ENCODE assay signal across 13 mouse cellular contexts in genomic region chr9:48465671-48466070, GRCm38 (mm10). TPM values are rescaled to one million over a fixed set of nuclear protein-coding genes. Genes with fewer than 3 reads are reported as not detected.
DNase-seq lines count a peak whose midpoint lies in the region; ATAC-seq and TF ChIP-seq lines count a peak whose summit lies in the region.
"Had no signal": no experiment of that assay in that cellular context is flagged by ENCODE, and none has a peak within 500 bp of the region (broad histone marks: within the 10 kb centered on the region; RNA-seq: fewer than 3 reads in every experiment).

No protein-coding gene starts in this region.

- no peak for TF ChIP-seq EP300 in heart, postnatal 0 days (IDR thresholded peaks at IDR 0.05; ENCODE audit: low read depth)
- TF ChIP-seq EP300 in stomach, postnatal 0 days (optimal IDR thresholded peaks at IDR 0.05) = no peak

- H3K4me2 ChIP-seq in heart, postnatal 0 days (ENCODE audit: low read depth, low read length) = no peak overlapping the region
- no peak overlapping the region for H3K4me2 ChIP-seq in stomach, postnatal 0 days (replicated peaks; ENCODE audit: low read depth)
- H3K4me2 ChIP-seq: embryonic facial prominence, embryonic 12.5 days; stomach, embryonic 15.5 days had no signal

- peaks cover 25% of the 10 kb centered on the region for H3K36me3 ChIP-seq in heart, postnatal 0 days (replicated peaks; ENCODE audit: control insufficient read depth, insufficient read depth, low read length)
- no peaks in the 10 kb centered on the region for H3K36me3 ChIP-seq in testis, adult 2 months (ENCODE audit: control insufficient read depth, insufficient read depth, low read length)
- H3K36me3 ChIP-seq in stomach, postnatal 0 days (ENCODE audit: control insufficient read depth, insufficient read depth, low read length) = peaks cover 4% of the 10 kb centered on the region; the same call in 1 of the 2 replicates
- peaks cover 45% of the 10 kb centered on the region for H3K36me3 ChIP-seq in limb, embryonic 10.5 days

- H3K9ac ChIP-seq in heart, postnatal 0 days (replicated peaks; ENCODE audit: low read depth, low read length) = no peak overlapping the region
- H3K9ac ChIP-seq in stomach, postnatal 0 days (ENCODE audit: low read length) = no peak overlapping the region
- H3K9ac ChIP-seq: embryonic facial prominence, embryonic 12.5 days; stomach, embryonic 15.5 days had no signal

- DNase-seq in heart, postnatal 0 days (ENCODE audit: low spot score) = no peak
- DNase-seq in heart, adult 8-10 months (ENCODE audit: low spot score) = no peak
- no peak for DNase-seq in testis, postnatal 10 days (ENCODE audit: low spot score)
- DNase-seq in stomach, postnatal 0 days (ENCODE audit: low spot score) = no peak
- DNase-seq in right cerebral cortex, postnatal 4 days = no peak
- DNase-seq in limb, embryonic 10.5 days (ENCODE audit: low spot score) = no peak
- DNase-seq: heart, postnatal 36 days; kidney, postnatal 25 days had no signal

- no peaks in the 10 kb centered on the region for H3K27me3 ChIP-seq in heart, postnatal 0 days (ENCODE audit: control insufficient read depth, insufficient read depth, low read length)
- no peaks in the 10 kb centered on the region for H3K27me3 ChIP-seq in testis, adult 2 months (ENCODE audit: control insufficient read depth, insufficient read depth, low read length)
- no peaks in the 10 kb centered on the region for H3K27me3 ChIP-seq in stomach, postnatal 0 days (ENCODE audit: control insufficient read depth, insufficient read depth, low read length)
- no peaks in the 10 kb centered on the region for H3K27me3 ChIP-seq in limb, embryonic 10.5 days (ENCODE audit: low read depth, poor library complexity, severe bottlenecking)
- H3K27me3 ChIP-seq: embryonic facial prominence, embryonic 12.5 days; stomach, embryonic 15.5 days had no signal

- no peak for ATAC-seq in heart, postnatal 0 days (ENCODE audit: insufficient read depth, low read depth)
- no peak for ATAC-seq in stomach, postnatal 0 days (ENCODE audit: low FRiP score, low TSS enrichment)

- TF ChIP-seq POLR2A in testis, adult 2 months (IDR thresholded peaks at IDR 0.05; ENCODE audit: control insufficient read depth, low read depth, low read length) = no peak
- TF ChIP-seq POLR2A in bone marrow macrophage, adult 2 months (IDR thresholded peaks at IDR 0.05; ENCODE audit: borderline replicate concordance, low read depth, low read length) = no peak

- TF ChIP-seq CTCF in heart, postnatal 0 days (IDR thresholded peaks at IDR 0.05; ENCODE audit: low read depth) = peak; percentile 24; the same call in 1 of the 2 replicates
- peak; percentile 62; the same call in 1 of the 2 replicates for TF ChIP-seq CTCF in testis, adult 2 months (IDR thresholded peaks at IDR 0.05; ENCODE audit: control insufficient read depth, insufficient read depth, insufficient replicate concordance, low read depth, low read length)
- peak; percentile 20; the same call in 1 of the 2 replicates for TF ChIP-seq CTCF in bone marrow macrophage, adult 2 months (IDR thresholded peaks at IDR 0.05; ENCODE audit: low read depth, low read length)
- peak; percentile 61 for TF ChIP-seq CTCF in stomach, postnatal 0 days (IDR thresholded peaks at IDR 0.05; ENCODE audit: low read depth)

- no peak overlapping the region for H3K27ac ChIP-seq in heart, postnatal 0 days (ENCODE audit: low read depth)
- H3K27ac ChIP-seq in testis, adult 2 months (ENCODE audit: control insufficient read depth, insufficient read depth, low read depth, low read length) = no peak overlapping the region
- no peak overlapping the region for H3K27ac ChIP-seq in bone marrow macrophage, adult 2 months (ENCODE audit: insufficient read depth, low read depth, low read length)
- H3K27ac ChIP-seq in stomach, postnatal 0 days (replicated peaks) = no peak overlapping the region
- H3K27ac ChIP-seq in limb, embryonic 10.5 days = no peak overlapping the region
- H3K27ac ChIP-seq: embryonic facial prominence, embryonic 12.5 days; midbrain, embryonic 10.5 days; stomach, embryonic 15.5 days had no signal

- H3K4me3 ChIP-seq in heart, postnatal 0 days (ENCODE audit: low read depth, low read length) = no peak overlapping the region
- H3K4me3 ChIP-seq in testis, adult 2 months (ENCODE audit: control insufficient read depth, low read depth, low read length) = no peak overlapping the region
- H3K4me3 ChIP-seq in bone marrow macrophage, adult 2 months (ENCODE audit: insufficient read depth, low read length) = no peak overlapping the region
- no peak overlapping the region for H3K4me3 ChIP-seq in stomach, postnatal 0 days (ENCODE audit: low read depth, low read length)
- H3K4me3 ChIP-seq in limb, embryonic 10.5 days = no peak overlapping the region
- H3K4me3 ChIP-seq: embryonic facial prominence, embryonic 12.5 days; midbrain, embryonic 10.5 days; stomach, embryonic 15.5 days had no signal

- H3K9me3 ChIP-seq in heart, postnatal 0 days (replicated peaks; ENCODE audit: control insufficient read depth, low read length) = no peaks in the 10 kb centered on the region
- H3K9me3 ChIP-seq in stomach, postnatal 0 days (ENCODE audit: control insufficient read depth, low read length) = no peaks in the 10 kb centered on the region
- H3K9me3 ChIP-seq in limb, embryonic 10.5 days (replicated peaks) = no peaks in the 10 kb centered on the region
- H3K9me3 ChIP-seq: stomach, embryonic 15.5 days had no signal

- WGBS in heart, postnatal 0 days = 93% methylated on average over 3 of the region's 3 CpGs
- 94% methylated on average over 3 of the region's 3 CpGs for WGBS in stomach, postnatal 0 days
- WGBS in limb, embryonic 10.5 days = 97% methylated on average over 3 of the region's 3 CpGs

- no peaks in the 10 kb centered on the region for H3K4me1 ChIP-seq in heart, postnatal 0 days (ENCODE audit: control insufficient read depth, insufficient read depth)
- H3K4me1 ChIP-seq in testis, adult 2 months (ENCODE audit: control insufficient read depth, insufficient read depth, low read length) = no peaks in the 10 kb centered on the region
- H3K4me1 ChIP-seq in bone marrow macrophage, adult 2 months (ENCODE audit: control insufficient read depth, insufficient read depth, low read length) = peaks cover 2% of the 10 kb centered on the region; the same call in 1 of the 2 replicates
- H3K4me1 ChIP-seq in stomach, postnatal 0 days (replicated peaks; ENCODE audit: control insufficient read depth, insufficient read depth) = no peaks in the 10 kb centered on the region
- H3K4me1 ChIP-seq in limb, embryonic 10.5 days = no peaks in the 10 kb centered on the region
- H3K4me1 ChIP-seq: embryonic facial prominence, embryonic 12.5 days; midbrain, embryonic 10.5 days; stomach, embryonic 15.5 days had no signal

RNA-seq across cellular contexts. Expression of gene Rexo2, which starts 14.8 kb away (rescaled TPM):
- total RNA-seq in heart, postnatal 0 days (2014; rRNA removed; ENCODE audit: low replicate concordance) = 21.6 and 27.5 TPM in 2 replicates
- polyA plus RNA-seq in heart, postnatal 0 days (2015; fragmentation: Nextera tagmentation; extraction: Ambion mirVana) = 90.4 and 93.9 TPM in 2 replicates
- 10 to 100 TPM; 63.5 to 72.7 (median 67.9) TPM for total RNA-seq in heart, adult 8-10 months (2022)
- polyA plus RNA-seq in testis, adult 2 months (2012; rRNA removed) = 45.6 and 50.7 TPM in 2 replicates
- 88.1 and 97.5 TPM in 2 replicates for polyA plus RNA-seq in bone marrow macrophage, adult 2 months (2012; ENCODE audit: insufficient read depth, insufficient read length, missing spikeins)
- polyA plus RNA-seq in stomach, postnatal 0 days (2015; fragmentation: Nextera tagmentation; extraction: Ambion mirVana) = 152 and 172 TPM in 2 replicates
- 95.8 and 123 TPM in 2 replicates for polyA plus RNA-seq in limb, embryonic 10.5 days (2016; fragmentation: Nextera tagmentation; extraction: Ambion mirVana)

RNA-seq across cellular contexts. Expression of gene Rbm7, which starts 29.4 kb away (rescaled TPM):
- 37.8 and 52.2 TPM in 2 replicates for total RNA-seq in heart, postnatal 0 days (2014; rRNA removed; ENCODE audit: low replicate concordance)
- polyA plus RNA-seq in heart, postnatal 0 days (2015; fragmentation: Nextera tagmentation; extraction: Ambion mirVana) = 62.7 and 68.3 TPM in 2 replicates
- 10 to 100 TPM; 18.4 to 21.5 (median 21.0) TPM for total RNA-seq in heart, adult 8-10 months (2022)
- 47.0 and 50.4 TPM in 2 replicates for polyA plus RNA-seq in testis, adult 2 months (2012; rRNA removed)
- polyA plus RNA-seq in bone marrow macrophage, adult 2 months (2012; ENCODE audit: insufficient read depth, insufficient read length, missing spikeins) = 89.5 and 99.3 TPM in 2 replicates
- 86.8 and 87.9 TPM in 2 replicates for polyA plus RNA-seq in stomach, postnatal 0 days (2015; fragmentation: Nextera tagmentation; extraction: Ambion mirVana)
- polyA plus RNA-seq in limb, embryonic 10.5 days (2016; fragmentation: Nextera tagmentation; extraction: Ambion mirVana) = 119 and 123 TPM in 2 replicates

RNA-seq across cellular contexts. Expression of gene Gm5617, which starts 29.6 kb away (rescaled TPM):
- total RNA-seq in heart, postnatal 0 days (2014; rRNA removed; ENCODE audit: low replicate concordance) = 27.4 and 43.3 TPM in 2 replicates
- polyA plus RNA-seq in heart, postnatal 0 days (2015; fragmentation: Nextera tagmentation; extraction: Ambion mirVana) = 63.4 and 64.7 TPM in 2 replicates
- total RNA-seq in heart, adult 8-10 months (2022) = 10 to 100 TPM; 42.6 to 52.1 (median 44.2) TPM
- 2,840 and 3,410 TPM in 2 replicates for polyA plus RNA-seq in testis, adult 2 months (2012; rRNA removed)
- 16.5 and 16.8 TPM in 2 replicates for polyA plus RNA-seq in bone marrow macrophage, adult 2 months (2012; ENCODE audit: insufficient read depth, insufficient read length, missing spikeins)
- polyA plus RNA-seq in stomach, postnatal 0 days (2015; fragmentation: Nextera tagmentation; extraction: Ambion mirVana) = 49.6 and 50.4 TPM in 2 replicates
- 23.5 and 26.9 TPM in 2 replicates for polyA plus RNA-seq in limb, embryonic 10.5 days (2016; fragmentation: Nextera tagmentation; extraction: Ambion mirVana)

Comparison
In these comparisons a context has a peak if more than half of its experiments do, and no peak if none do; other contexts are left out.
1. RNA of gene Gm5617, which starts 29.6 kb away (polyA plus RNA-seq): 2,840 to 3,410 TPM in testis, adult 2 months; 63.4 to 64.7 TPM in heart, postnatal 0 days, 49.6 to 50.4 TPM in stomach, postnatal 0 days, 23.5 to 26.9 TPM in limb, embryonic 10.5 days and 16.5 to 16.8 TPM in bone marrow macrophage, adult 2 months; every median in the first group is over 10 times any median in the second.
2. Peak in every context shown above with its lines, with median percentiles within 50 percentile points of each other: CTCF ChIP-seq.